Mouse (Mus musculus) thymus, adult 2 months (tissue): ENCODE results near the gene Fbxl19. TPM values are rescaled to one million over a fixed set of nuclear protein-coding genes. Genes with fewer than 3 reads are reported as not detected.
"Not testable (repeated sequence)": the region's sequence is repeated elsewhere in the genome, so short reads cannot be mapped to it uniquely, and the experiment has no call there.

ENCODE experiments used
- DNase-seq: peaks from one replicate; pipeline ENCODE4 v3.0.0; 2021
- H3K27ac ChIP-seq: fragments of 200-500 bp; 2 replicates; pipeline ENCODE4 v1.5.1; 2012; ENCODE audit warnings: low read length, control low read depth; ENCODE audit not compliant: control insufficient read depth, insufficient read depth
- H3K27me3 ChIP-seq: fragments of 200-500 bp; 2 replicates; pipeline ENCODE4 v1.6.1; 2012; ENCODE audit warnings: mild to moderate bottlenecking, low read length, moderate library complexity, mixed read lengths; ENCODE audit not compliant: control insufficient read depth, insufficient read depth
- H3K36me3 ChIP-seq: fragments of 200-500 bp; 2 replicates; pipeline ENCODE4 v1.6.1; 2012; ENCODE audit warnings: mild to moderate bottlenecking, low read length, moderate library complexity; ENCODE audit not compliant: control insufficient read depth, insufficient read depth
- H3K4me1 ChIP-seq: fragments of 200-500 bp; replicated peaks from 2 replicates; pipeline ENCODE4 v1.6.1; 2012; ENCODE audit warnings: low read length; ENCODE audit not compliant: control insufficient read depth, insufficient read depth
- H3K4me3 ChIP-seq: fragments of 200-500 bp; 2 replicates; pipeline ENCODE4 v1.5.1; 2012; ENCODE audit warnings: mild to moderate bottlenecking, low read length, control low read depth, moderate library complexity; ENCODE audit not compliant: control insufficient read depth, insufficient read depth
- CTCF ChIP-seq: fragments of 200-500 bp; IDR thresholded peaks from 2 replicates; pipeline ENCODE4 v1.5.1; 2012; ENCODE audit warnings: mild to moderate bottlenecking, control low read depth, low read length, moderate library complexity, borderline replicate concordance; ENCODE audit not compliant: control insufficient read depth, poor library complexity, insufficient read depth; ENCODE audit errors: extremely low read depth
- POLR2A ChIP-seq: fragments of 200-500 bp; IDR thresholded peaks from 2 replicates; pipeline ENCODE4 v1.6.1; 2012; ENCODE audit warnings: mild to moderate bottlenecking, low read length, control low read depth, moderate library complexity; ENCODE audit not compliant: control insufficient read depth, poor library complexity, insufficient read depth; ENCODE audit errors: extremely low read depth
- WGBS: fragments of 180-500 bp; shearing (Covaris S2); methylation state at CpG from one replicate; pipeline ENCODE4 v1.1.7; 2018; 5-methylcytosine and 5-hydroxymethylcytosine counted together
- polyA plus RNA-seq: library from polyadenylated mRNA; depleted of rRNA; stranded (reverse); fragments of >200 nt; gene quantifications from 2 replicates; pipeline ENCODE4 v1.2.3, GENCODE M21; 2012

Fbxl19 gene
- polyA plus RNA-seq, 1 experiment, result 38.9 TPM

DNA sequence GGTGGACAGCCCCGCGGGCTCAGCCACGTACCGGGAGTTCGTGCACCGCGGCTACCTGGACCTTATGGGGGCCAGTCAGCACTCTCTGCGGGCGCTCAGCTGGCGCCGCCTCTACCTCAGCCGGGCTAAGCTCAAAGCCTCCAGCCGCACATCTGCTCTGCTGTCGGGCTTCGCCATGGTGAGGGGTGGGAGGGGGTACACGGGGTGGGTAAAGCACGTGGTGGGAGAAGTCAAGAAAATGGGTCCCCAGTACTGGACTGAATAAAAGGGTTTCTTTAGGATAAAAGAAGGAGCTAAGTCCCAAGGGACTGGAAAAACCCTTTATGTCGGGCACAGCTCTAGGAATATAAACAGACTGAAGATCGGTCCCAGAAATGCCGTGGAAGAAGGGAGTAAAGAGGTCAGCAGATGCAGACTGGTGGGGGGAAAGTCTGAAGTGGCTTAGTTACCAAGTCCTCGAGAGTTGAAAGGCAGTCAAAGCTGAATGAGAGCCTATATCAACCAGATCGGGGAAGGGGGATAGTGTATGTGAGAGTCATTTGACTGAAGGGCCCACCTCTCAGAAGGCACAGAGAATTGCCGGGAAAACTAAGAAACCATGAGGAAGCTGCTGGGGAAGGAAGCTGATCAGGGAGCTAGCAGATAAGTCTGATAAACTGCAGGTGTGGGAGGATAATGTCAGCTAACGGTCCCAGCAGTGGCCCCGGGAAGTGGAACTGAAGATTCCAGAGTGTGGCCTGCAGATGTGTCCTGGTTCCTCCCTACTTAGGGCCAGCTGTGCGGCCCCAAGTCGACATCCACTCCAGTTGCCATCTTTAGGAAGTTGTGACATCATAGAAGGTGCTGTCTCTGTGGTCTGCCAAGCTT, 25.9 kb downstream of the Fbxl19 start:
- Histone ChIP-seq H3K27me3 (no peaks in the 10 kb centered on the region), H3K4me1 (peaks cover 29% of the 10 kb centered on the region), H3K36me3 (no peaks in the 10 kb centered on the region), H3K4me3 (peak overlapping the region; percentile 83), H3K27ac (no peak overlapping the region)
- DNase-seq, result no peak
- TF ChIP-seq POLR2A, result no peak
- TF ChIP-seq CTCF, result no peak
- 1% methylated on average over 27 of the region's 27 CpGs for WGBS

DNA sequence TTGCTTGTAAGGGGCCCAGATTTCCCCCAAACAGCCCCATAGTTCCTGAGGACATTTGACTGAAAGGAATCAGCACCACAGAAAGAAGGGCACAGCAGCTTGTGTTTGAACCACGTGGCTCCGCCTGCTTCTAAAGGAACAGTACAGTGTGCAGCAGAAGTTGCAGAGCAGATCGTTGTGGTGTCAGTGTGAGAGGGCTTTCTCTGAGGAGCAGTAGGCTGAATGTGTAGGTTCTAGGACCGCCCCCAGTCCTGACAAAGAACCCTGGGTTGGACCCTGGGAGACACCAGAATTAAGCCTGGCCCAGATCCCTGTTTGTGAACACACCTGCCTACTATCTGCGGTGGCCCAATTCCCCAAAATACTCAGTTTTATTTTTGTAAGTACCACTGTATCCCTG, 26.9 kb downstream of the Fbxl19 start:
- Histone ChIP-seq H3K27me3 (no peaks in the 10 kb centered on the region), H3K4me3 (no peak overlapping the region), H3K36me3 (no peaks in the 10 kb centered on the region), H3K27ac (no peak overlapping the region), H3K4me1 (peaks cover 29% of the 10 kb centered on the region)
- no peak for TF ChIP-seq POLR2A
- no peak for TF ChIP-seq CTCF
- 43% methylated on average over 5 of the region's 5 CpGs for WGBS
- DNase-seq, result no peak

DNA sequence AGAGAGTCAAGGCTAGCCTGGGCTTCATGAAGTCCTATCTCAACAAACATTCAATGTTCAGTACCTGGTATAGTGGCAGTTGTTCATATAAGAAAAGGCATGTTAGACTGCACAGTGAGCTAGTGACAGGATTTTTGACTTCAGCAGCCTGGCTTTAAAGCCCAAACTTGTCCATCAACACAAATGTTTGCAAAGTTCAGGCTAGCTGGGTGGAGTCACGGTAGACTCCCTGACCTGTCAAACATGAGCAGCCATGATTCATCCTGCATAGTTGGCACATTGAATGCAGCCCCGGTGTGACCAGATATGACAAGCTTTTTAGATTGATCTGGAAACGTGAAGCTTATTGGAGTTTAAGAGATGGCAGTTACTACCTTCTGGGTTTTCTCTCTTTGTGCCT, 27.7 kb downstream of the Fbxl19 start:
- Histone ChIP-seq H3K4me1 (peaks cover 29% of the 10 kb centered on the region), H3K4me3 (no peak overlapping the region), H3K36me3 (no peaks in the 10 kb centered on the region), H3K27me3 (no peaks in the 10 kb centered on the region), H3K27ac (no peak overlapping the region)
- 89% methylated on average over 3 of the region's 3 CpGs for WGBS
- no peak for DNase-seq
- TF ChIP-seq POLR2A (no peak), CTCF (no peak)

DNA sequence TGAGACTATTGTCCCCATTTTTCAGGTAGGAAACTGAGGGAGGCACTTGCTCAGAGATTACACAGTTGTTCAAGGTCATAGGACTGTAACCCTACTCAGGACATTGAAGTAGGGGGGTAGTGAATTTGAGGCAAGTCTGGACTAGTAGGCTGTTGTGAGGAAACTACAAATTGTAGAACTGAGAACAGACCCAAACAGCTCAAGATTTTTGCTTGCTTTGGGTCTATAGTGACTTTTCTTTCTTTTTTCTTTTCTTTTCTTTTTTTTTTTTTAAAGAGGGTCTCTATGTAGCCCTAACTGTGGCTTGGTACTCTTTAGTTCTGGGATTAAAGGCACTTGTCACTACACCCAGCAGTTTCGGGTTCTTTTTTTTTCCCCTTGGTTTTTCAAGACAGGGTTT, 28.2 kb downstream of the Fbxl19 start:
- DNase-seq, result no peak
- Histone ChIP-seq H3K36me3 (no peaks in the 10 kb centered on the region), H3K4me1 (peaks cover 29% of the 10 kb centered on the region), H3K27me3 (no peaks in the 10 kb centered on the region), H3K27ac (no peak overlapping the region), H3K4me3 (no peak overlapping the region)
- WGBS, result 95% methylated on average over 1 of the region's 1 CpGs
- no peak for TF ChIP-seq POLR2A
- TF ChIP-seq CTCF, result no peak

DNA sequence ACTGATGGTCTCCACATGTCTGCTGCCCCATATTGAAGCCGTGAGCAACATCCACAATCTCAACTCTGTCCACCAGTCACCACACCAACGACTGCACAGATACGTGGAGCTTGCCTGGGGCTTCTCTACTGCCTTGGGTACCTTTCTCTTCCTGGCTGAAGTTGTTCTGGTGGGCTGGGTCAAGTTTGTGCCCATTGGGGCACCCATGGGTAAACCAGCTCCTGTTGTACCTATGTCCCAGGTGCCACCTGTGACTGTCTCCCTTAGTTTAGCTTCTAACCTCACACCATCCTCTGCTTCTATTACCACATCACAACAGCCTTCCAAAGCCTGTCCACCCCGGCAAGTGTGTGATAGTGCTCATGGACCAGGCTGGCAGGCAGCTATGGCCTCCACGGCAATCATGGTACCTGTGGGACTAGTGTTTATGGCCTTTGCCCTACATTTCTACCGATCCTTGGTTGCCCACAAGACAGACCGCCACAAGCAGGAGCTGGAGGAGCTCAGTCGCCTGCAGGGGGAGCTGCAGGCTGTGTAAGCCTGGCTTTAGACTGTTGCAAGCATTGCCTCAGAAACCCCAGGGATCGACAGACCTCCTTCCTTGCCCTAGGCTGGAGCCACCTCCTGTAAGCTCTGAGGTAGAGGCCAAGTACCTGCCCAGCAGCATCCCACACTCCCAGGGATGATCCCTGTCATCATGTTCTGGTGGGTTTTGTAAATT, 29.5 kb downstream of the Fbxl19 start:
- DNase-seq, result peak; percentile 70
- Histone ChIP-seq H3K27me3 (no peaks in the 10 kb centered on the region), H3K4me1 (peaks cover 30% of the 10 kb centered on the region), H3K36me3 (no peaks in the 10 kb centered on the region), H3K4me3 (no peak overlapping the region), H3K27ac (no peak overlapping the region)
- WGBS, result 36% methylated on average over 9 of the region's 9 CpGs
- TF ChIP-seq CTCF (peak; percentile 95), POLR2A (no peak)

DNA sequence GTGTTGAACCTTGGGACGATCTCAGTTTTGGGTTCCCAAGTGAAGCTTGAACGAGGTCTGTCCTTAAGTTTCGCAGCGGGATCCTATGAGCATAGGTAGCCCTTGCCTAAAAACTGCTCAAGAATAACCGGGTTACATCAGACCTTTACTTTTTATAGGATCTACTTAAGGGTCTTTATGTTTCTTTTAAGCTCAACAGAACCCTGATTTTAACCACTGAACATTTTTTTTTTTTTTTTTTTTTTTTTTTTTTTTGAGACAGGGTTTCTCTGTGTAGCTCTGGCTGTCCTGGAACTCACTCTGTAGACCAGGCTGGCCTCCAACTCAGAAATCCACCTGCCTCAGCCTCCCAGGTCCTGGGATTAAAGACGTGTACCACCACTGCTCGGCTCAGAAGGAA, 31.5 kb downstream of the Fbxl19 start:
- not testable (repeated sequence) for H3K36me3 ChIP-seq, H3K4me3 ChIP-seq, H3K27ac ChIP-seq, DNase-seq, H3K27me3 ChIP-seq
- H3K4me1 ChIP-seq, result peaks cover 11% of the 10 kb centered on the region
- WGBS, result 71% methylated on average over 7 of the region's 7 CpGs
